Mouse (Mus musculus) olfactory bulb, adult 2 months (tissue): ENCODE results near the gene Pdxk.

Experiments used
- CTCF ChIP-seq: fragments of 200-500 bp; IDR thresholded peaks from 2 replicates; pipeline ENCODE4 v1.5.1; 2012; ENCODE audit warnings: low read depth, mild to moderate bottlenecking, low read length, moderate library complexity; ENCODE audit not compliant: insufficient read depth
- POLR2A ChIP-seq: fragments of 200-500 bp; IDR thresholded peaks from 2 replicates; pipeline ENCODE4 v1.6.1; 2012; ENCODE audit warnings: mild to moderate bottlenecking, low read depth, low read length, moderate library complexity; ENCODE audit not compliant: insufficient read depth

DNA sequence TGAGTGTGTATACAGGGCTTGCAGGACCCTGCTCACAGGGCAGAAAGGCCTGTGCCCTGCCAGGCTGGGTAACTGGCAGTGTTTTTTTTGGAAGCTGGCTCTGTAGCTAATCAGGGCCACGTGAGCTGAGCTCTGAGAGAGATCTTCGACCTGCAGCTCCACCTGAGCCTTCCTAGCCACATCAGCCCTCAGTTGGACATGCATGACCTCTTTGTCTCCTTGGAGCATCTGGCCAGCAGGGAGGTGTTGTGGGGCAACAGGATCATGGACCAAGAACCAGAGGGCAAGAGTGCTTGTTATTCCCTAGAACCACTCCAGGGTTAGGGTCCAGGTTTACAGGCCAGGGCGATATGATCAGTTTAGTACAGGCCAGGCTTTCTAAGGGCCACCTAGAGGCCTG is 17.4 kb downstream of the Pdxk start:
- no peak for TF ChIP-seq CTCF
- TF ChIP-seq POLR2A = no peak
